Mouse (Mus musculus) G1E (cell line): ENCODE data around the gene Olfr324. TPM values are rescaled to one million over a fixed set of nuclear protein-coding genes. Genes with fewer than 3 reads are reported as not detected.

ENCODE experiments used
- ATAC-seq: 2 replicates; pipeline ENCODE4 v1.8.0; 2016; ENCODE audit warnings: mild to moderate bottlenecking; ENCODE audit not compliant: insufficient number of reproducible peaks, poor library complexity, low FRiP score, severe bottlenecking; ENCODE audit errors: extremely low read depth
- DNase-seq: peaks from one replicate; pipeline ENCODE4 v3.0.0; 2012; ENCODE audit warnings: low spot score
- H3K27me3 ChIP-seq: 2 replicates; pipeline ENCODE4 v1.6.1; 2012; ENCODE audit warnings: mild to moderate bottlenecking, low read length, inconsistent platforms; ENCODE audit not compliant: insufficient read depth
- H3K36me3 ChIP-seq: replicated peaks from 2 replicates; pipeline ENCODE3; 2012; ENCODE audit warnings: mild to moderate bottlenecking, inconsistent platforms
- H3K4me1 ChIP-seq: 2 replicates; pipeline ENCODE4 v1.6.1; 2012; ENCODE audit warnings: low read depth, low read length, inconsistent platforms, mixed read lengths; ENCODE audit not compliant: insufficient read depth
- H3K4me3 ChIP-seq: 2 replicates; pipeline ENCODE4 v1.5.1; 2012; ENCODE audit warnings: low read depth, mild to moderate bottlenecking, inconsistent platforms, low read length, moderate library complexity, mixed read lengths
- H3K9me3 ChIP-seq: replicated peaks from 2 replicates; pipeline ENCODE4 v1.6.1; 2012; ENCODE audit warnings: inconsistent platforms
- CTCF ChIP-seq: IDR thresholded peaks from 2 replicates; pipeline ENCODE4 v1.5.1; 2012; ENCODE audit warnings: low read depth, low read length, inconsistent platforms, mixed read lengths
- GATA1 ChIP-seq: IDR thresholded peaks from 2 replicates; pipeline ENCODE4 v1.6.1; 2012; ENCODE audit warnings: borderline replicate concordance, low read length, inconsistent platforms, mixed read lengths
- GATA2 ChIP-seq: IDR thresholded peaks from 2 replicates; pipeline ENCODE4 v1.6.1; 2012; ENCODE audit warnings: low read depth, low read length, inconsistent platforms, borderline replicate concordance
- POLR2AphosphoS5 ChIP-seq: IDR thresholded peaks from 2 replicates; pipeline ENCODE4 v1.6.1; 2012; ENCODE audit warnings: low read depth, low read length, inconsistent platforms; ENCODE audit not compliant: insufficient replicate concordance
- TAL1 ChIP-seq: conservative IDR thresholded peaks from 2 replicates; pipeline ENCODE4 v1.6.1; 2012; ENCODE audit warnings: low read depth, low read length, inconsistent platforms, mixed read lengths
- polyA plus RNA-seq: library from polyadenylated mRNA; stranded (reverse); fragments of >175 nt; gene quantifications from 2 replicates; pipeline ENCODE4 v1.2.3, GENCODE M21; 2012
- total RNA-seq, 2 experiments: library from RNA; stranded (forward) in 1 of 2; stranded (reverse) in 1 of 2; fragments of 200-1000 nt in 1 of 2; fragments of >200 nt in 1 of 2; fragmentation: Nextera tagmentation in 1 of 2; gene quantifications; 2 replicates each; pipeline ENCODE4 v1.2.3; 2014 to 2017

Olfr324 gene
- total and polyA plus RNA-seq, 3 experiments: 0.11 TPM; not detected in 2

- H3K4me1 ChIP-seq: no peaks in the 10 kb centered on the region
- no peak overlapping the region for H3K4me3 ChIP-seq
- DNase-seq (no peak), ATAC-seq (no peak)
- no peak for TF ChIP-seq TAL1
- no peak for TF ChIP-seq CTCF
- H3K27me3 ChIP-seq: peaks cover 7% of the 10 kb centered on the region; the same call in 1 of the 2 replicates
- H3K9me3 ChIP-seq: no peaks in the 10 kb centered on the region
- no peaks in the 10 kb centered on the region for H3K36me3 ChIP-seq
These were observed 11.4 kb downstream of the Olfr324 start for GRCm38 (mm10) chr11:58606177-58606919.

DNA sequence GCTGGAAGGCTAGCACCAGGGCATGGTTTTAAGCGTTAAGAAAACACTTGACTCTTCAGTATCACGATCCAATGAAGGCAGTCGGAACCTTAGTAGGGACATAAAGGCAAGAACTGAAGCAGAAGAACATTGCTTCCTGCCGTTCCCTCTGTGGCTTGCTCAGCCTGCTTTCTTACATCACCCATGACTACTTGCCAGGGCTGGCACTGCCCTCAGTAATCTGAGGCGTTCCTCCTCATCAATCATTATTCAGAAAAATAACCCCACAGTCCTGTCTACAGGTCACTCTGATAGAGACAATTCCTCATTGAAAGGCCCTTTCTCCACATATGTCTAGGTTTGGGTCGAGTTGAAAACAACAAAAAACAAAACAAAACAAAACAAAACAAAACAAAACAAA, 12.1 kb downstream of the Olfr324 start:
- H3K9me3 ChIP-seq: no peaks in the 10 kb centered on the region
- H3K4me1 ChIP-seq: no peaks in the 10 kb centered on the region
- H3K4me3 ChIP-seq: no peak overlapping the region
- H3K27me3 ChIP-seq: peaks cover 7% of the 10 kb centered on the region; the same call in 1 of the 2 replicates
- DNase-seq (no peak), ATAC-seq (no peak)
- no peaks in the 10 kb centered on the region for H3K36me3 ChIP-seq
- TF ChIP-seq POLR2AphosphoS5 (no peak), GATA1 (no peak), CTCF (no peak), TAL1 (no peak), GATA2 (no peak)

- H3K36me3 ChIP-seq: no peaks in the 10 kb centered on the region
- no peak for ATAC-seq
- peaks cover 1% of the 10 kb centered on the region; the same call in 1 of the 2 replicates for H3K4me1 ChIP-seq
- no peak overlapping the region for H3K4me3 ChIP-seq
- TF ChIP-seq POLR2AphosphoS5 (no peak), GATA2 (no peak)
- no peaks in the 10 kb centered on the region for H3K9me3 ChIP-seq
- DNase-seq: no peak
- H3K27me3 ChIP-seq: no peaks in the 10 kb centered on the region
These were observed 18.4 kb downstream of the Olfr324 start for GRCm38 (mm10) chr11:58613359-58613758.

DNA sequence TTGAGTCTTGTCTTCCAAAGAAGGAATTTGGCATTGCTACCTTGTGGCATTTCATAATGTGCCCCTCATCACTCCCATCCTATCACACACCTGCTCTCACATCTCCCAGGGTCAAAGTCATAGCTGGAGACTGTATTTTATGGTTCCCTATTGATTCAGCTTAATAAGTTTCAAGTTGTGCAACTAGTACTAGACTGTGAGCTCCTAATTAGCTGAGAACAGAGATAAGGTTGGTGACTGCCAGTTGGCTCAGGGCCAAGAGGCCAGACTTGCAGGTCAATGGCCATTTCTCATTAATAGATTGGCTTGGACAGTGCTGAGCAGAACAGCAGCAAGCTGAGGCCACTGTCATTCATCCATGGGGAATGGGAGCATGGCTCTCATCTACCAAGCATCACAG, 19.6 kb downstream of the Olfr324 start:
- H3K36me3 ChIP-seq: no peaks in the 10 kb centered on the region
- no peak overlapping the region for H3K4me3 ChIP-seq
- ATAC-seq (no peak), DNase-seq (no peak)
- H3K27me3 ChIP-seq: no peaks in the 10 kb centered on the region
- no peaks in the 10 kb centered on the region for H3K9me3 ChIP-seq
- no peak for TF ChIP-seq CTCF
- TF ChIP-seq GATA1: no peak
- TF ChIP-seq TAL1: no peak
- TF ChIP-seq GATA2: no peak
- no peak for TF ChIP-seq POLR2AphosphoS5
- peaks cover 2% of the 10 kb centered on the region; the same call in 1 of the 2 replicates for H3K4me1 ChIP-seq

DNA sequence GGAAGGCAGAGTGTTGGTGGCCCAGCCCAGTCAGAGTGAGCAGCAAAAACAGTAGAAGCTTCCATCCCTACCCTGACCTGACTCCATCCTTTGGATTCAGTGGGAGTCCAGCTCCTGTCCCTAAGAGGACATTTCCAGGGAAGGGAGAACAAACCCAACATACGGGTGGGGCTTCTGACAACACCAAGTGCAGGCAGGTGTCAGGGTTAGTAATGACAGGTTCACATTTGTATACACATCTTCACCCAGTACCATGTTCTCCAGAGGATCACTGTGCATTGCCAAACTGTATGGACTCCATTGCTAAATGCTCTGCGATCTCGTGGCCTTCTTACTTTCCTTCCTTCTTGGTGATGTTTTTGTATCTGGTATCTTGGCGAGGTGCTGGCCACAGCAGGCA, 21.1 kb downstream of the Olfr324 start, which contains the start of gene 2210407C18Rik:
TSS of gene 2210407C18Rik (minus strand) at position 101 of the 400 bp plus-strand sequence.
- TF ChIP-seq CTCF (no peak), POLR2AphosphoS5 (no peak), TAL1 (no peak), GATA1 (no peak), GATA2 (no peak)
- Histone ChIP-seq H3K9me3 (no peaks in the 10 kb centered on the region), H3K4me1 (peaks cover 2% of the 10 kb centered on the region; the same call in 1 of the 2 replicates), H3K27me3 (no peaks in the 10 kb centered on the region), H3K36me3 (no peaks in the 10 kb centered on the region), H3K4me3 (no peak within 1 kb of the TSS)
- DNase-seq: no peak
- no peak for ATAC-seq

DNA sequence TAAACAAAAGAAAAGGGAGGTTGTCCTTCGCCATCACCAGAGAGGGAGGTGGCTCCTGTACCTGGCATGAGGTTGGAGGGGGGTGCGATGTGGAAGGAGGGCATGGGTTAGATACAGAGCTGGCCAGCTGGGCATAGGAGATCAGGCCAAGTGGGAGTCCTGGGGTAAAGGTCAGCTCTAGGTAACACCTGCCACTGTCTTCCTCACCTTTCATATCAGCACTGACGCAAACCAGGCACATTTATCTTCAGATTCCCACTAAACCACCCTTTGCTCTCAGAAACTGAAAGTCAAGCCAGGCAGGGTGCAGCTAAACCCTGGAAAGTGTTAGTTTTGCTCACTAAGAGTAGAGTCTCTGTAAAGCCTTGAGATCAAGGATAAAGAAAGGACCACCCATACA, 23.5 kb downstream of the Olfr324 start:
- DNase-seq (no peak), ATAC-seq (no peak)
- no peaks in the 10 kb centered on the region for H3K27me3 ChIP-seq
- H3K4me3 ChIP-seq: no peak overlapping the region
- TF ChIP-seq TAL1 (no peak), CTCF (no peak), GATA1 (no peak), GATA2 (no peak), POLR2AphosphoS5 (no peak)
- no peaks in the 10 kb centered on the region for H3K36me3 ChIP-seq
- H3K4me1 ChIP-seq: peaks cover 2% of the 10 kb centered on the region; the same call in 1 of the 2 replicates
- no peaks in the 10 kb centered on the region for H3K9me3 ChIP-seq

GRCm38 (mm10) chr11:58618793-58619192, 23.9 kb downstream of the Olfr324 start:
- Histone ChIP-seq H3K9me3 (no peaks in the 10 kb centered on the region), H3K27me3 (no peaks in the 10 kb centered on the region), H3K36me3 (no peaks in the 10 kb centered on the region), H3K4me1 (peaks cover 2% of the 10 kb centered on the region; the same call in 1 of the 2 replicates), H3K4me3 (no peak overlapping the region)
- no peak for TF ChIP-seq TAL1
- no peak for TF ChIP-seq CTCF
- TF ChIP-seq GATA1: no peak
- no peak for TF ChIP-seq GATA2
- no peak for TF ChIP-seq POLR2AphosphoS5
- DNase-seq: no peak
- no peak for ATAC-seq
